Mouse (Mus musculus): Measurements from ENCODE around the gene Reg3b.
"Not testable (repeated sequence)": the region's sequence is repeated elsewhere in the genome, so short reads cannot be mapped to it uniquely, and the experiment has no call there.

Gene Reg3b

DNA sequence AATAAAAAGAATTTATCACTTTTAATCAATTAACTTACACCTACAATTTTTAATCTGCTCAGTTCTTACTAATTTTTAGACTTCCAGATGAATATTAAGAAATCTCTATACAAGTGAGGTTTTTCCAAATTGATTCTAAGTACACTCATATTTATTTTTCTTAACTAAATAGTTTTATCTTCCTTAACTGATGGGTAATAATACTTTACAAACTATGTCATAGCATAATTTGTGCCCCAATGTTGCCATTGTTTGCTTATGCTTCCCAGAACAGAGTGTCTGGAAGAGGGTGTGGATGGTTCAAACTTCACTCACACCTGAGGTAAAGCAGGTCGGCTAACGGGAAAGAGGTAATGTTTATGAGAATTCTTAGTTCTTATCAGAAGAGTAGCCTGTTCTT, at the start of gene Reg3b:
Reg3b (plus strand) TSS at position 301 of the 400 bp plus-strand sequence.
- no peak for DNase-seq

DNA sequence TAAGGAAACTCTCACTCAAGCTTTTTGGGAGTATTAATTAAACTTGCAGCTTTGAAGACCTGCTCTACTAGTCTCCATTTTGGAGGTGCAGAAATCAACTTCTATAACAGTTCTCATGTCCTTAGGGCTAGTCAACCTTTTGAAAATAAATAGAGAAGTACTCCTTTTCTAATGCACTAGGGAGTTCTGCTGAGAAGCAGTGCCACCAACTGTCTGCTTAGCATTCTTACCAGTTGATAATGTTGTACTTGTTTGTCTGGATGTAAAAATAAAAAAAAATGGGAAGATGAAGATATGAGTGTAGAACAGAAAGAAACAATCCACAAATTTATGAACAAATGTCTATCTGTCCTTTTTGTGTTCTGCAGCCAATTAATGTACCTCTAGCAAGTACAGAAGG, 42.7 kb upstream of the Reg3b start:
- peak in 1 of 2 experiments; percentile 4 for DNase-seq

DNA sequence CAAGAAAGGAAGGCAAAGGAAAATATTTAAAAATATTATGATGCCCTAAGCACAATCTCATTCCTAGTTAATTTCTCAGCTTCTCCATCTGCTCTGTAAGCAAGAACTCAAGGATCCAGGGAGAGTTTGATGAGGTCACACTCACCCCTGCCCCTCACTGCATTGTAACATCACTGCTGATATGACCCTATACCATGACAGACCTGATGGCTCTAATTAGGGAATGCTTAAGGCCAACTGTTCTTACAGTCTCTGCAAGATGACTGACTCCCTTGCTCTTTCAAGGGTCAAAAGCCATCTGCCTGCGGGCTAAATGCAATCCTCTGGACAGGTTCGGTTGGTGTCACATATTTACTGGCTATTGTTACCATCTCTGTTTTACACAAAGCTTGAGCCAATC, 41.3 kb upstream of the Reg3b start:
- DNase-seq = no peak

DNA sequence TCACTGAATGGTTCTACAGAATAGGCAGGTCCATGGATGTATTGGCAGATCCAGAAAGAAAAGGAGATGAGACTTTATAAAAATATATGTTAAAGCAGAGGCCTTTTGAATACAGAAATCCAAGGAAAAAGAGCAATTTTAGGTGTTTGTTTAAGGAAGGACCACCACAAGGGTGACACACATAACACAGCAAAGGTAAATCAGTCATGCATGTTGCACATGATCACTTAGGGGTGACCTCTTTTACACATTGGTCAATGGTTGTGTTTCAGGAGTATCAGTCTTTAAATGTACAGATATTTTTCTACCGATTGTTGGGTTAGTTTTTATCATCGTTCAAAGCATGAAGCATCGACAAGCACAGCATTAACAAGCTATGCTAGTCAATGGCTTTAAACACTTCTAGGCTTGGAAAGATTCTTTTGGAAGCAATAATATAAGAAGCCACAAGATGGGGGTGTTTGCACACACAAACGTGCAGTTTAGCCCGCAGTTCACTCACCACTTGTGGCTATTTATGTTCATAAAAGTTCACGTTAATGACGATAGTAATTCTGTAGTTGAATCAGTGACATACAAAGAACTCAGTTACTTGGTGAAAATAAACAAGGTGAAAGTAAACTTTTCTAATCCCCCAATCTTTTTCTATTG, 38.4 kb upstream of the Reg3b start:
- peak; percentile 39 to 62 for DNase-seq

DNA sequence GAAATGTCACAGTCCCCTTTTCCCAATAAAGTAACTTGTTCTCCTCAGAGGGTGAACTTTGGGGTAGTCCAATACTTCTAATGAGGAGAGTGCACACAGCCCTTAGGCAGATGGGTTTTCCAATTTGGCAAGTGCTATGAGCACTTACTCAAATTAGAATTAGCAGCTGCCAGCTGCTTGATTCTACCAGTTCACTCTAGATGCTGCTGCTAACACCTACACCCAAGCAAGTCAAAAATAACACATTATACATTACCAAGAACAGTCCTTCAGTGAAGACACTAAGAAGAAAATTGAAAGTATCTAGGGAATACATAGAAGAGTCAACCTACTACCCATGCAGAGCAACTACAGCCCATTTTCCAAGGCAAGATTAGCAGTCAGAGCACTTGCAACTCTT, 30.2 kb upstream of the Reg3b start:
- DNase-seq = peak in 1 of 2 experiments; percentile 3

DNA sequence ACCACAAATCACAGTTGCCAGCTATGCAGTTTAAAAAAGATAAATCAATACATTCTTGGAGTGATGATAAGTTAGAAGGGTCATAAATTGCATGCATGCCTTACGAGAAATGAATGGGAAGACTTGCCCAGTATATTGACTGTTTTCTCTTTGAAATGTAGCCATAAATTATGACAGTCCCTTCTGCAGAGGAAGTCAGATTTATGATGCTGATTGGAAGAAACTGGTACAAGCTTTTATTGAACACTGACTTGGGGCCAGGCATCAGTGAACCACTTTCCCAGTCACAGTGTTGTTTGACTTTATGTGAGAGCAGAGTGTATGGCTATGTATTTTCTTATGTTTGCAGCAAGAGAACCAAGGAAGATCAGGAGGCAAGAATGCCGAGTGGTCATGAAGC, 28.8 kb upstream of the Reg3b start:
- DNase-seq = no peak

DNA sequence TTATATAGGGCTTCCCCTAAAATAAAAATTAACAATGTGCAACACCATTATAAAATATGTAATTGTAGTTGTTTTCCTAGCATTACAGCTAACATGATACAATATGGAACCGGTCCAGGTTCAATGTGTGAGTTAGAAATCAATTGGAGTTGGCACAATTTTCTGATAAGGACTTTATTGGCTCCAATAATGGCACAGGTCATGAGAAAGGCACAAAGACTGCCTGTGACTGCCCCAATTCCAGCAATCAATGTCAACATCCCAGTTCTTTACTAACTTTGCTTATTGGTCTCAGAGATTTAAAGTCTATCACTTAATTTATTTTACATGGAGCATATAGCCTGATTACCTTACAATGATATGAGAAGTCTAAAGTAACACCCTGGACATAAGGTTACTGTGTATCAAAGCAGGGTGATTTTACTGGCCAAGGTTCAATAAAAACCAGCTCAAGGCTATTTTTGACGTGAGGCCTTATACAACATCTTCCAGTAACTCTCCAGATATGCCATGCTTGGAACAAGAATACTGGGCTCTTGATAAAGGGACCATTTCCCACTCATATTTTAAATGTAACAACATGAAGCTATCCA, 8.4 kb upstream of the Reg3b start:
- no peak for DNase-seq

DNA sequence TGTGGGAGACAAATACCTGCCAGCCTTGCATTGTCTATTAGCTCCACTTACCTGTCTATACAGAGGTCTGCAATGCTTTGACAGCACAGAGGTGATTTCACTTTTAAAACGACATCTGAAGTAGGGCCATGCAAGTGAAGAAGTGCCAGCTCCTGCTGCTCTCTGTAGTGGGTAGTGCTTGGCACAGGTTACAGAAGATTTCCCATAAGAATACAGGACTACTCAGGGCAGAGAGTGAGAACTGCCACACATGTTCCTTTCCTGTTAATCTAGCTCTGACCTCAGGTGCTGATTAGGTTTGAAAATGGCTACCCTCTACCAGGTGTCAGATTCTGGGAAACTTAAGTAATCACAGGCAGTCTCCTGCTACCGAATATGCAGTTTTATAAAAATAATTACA, 8.3 kb downstream of the Reg3b start, which contains the start of gene Reg3d:
Reg3d (minus strand) TSS at position 101 of the 400 bp plus-strand sequence.
- peak in 1 of 2 experiments; percentile 1 for DNase-seq

DNA sequence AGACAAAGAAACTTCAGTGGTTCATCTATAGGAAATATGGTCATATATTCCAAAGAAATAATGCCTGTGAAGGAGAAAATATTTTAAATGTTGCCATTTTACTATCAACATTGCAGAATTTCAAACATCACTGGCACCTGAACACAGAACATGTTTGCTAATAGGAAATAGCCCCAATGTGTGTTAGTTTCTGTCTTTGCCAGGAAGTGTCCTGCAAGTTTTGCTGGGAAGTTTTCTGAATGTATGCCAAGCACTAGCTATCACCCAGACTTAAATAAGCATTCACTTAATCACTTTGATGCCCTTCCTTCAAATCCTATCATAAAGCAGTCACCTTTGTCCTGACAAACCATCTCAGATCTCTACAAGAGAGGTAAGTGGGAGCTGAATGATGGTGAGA, 10.0 kb downstream of the Reg3b start, which contains the start of gene Reg3a:
Reg3a (plus strand) TSS at position 301 of the 400 bp plus-strand sequence.
- DNase-seq = no peak

DNA sequence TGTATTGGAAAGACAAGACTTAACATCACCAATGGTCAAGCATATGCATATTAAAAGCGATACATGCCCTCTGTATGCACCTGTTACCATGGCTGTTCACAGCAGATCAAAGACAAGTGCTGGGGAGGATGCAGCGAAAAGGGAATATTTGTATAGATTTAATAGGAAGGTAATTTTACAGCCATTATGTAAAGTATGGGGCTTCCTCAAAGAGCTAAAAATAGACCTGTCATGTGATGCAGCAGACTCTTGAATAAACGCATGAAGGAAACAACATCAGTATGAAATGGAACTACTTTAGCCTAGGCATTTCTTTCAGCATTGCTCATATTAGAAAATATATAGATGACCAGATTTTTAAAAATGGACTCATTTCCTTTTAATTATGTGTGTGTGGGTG, 15.2 kb downstream of the Reg3b start:
- DNase-seq = no peak

DNA sequence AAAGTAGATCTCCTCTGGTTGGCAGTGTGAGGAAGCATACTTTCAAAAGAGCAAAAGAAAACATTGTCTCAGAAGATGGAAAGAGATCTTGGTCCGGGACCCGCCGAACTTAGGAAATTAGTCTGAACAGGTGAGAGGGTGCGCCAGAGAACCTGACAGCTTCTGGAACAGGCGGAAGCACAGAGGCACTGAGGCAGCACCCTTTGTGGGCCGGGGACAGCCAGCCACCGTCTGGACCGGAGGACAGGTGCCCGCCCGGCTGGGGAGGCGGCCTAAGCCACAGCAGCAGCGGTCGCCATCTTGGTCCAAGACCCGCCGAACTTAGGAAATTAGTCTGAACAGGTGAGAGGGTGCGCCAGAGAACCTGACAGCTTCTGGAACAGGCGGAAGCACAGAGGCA, 24.9 kb downstream of the Reg3b start, which contains the start of gene Reg2:
Reg2 (plus strand) TSS at position 301 of the 400 bp plus-strand sequence.
- DNase-seq = not testable (repeated sequence)

DNA sequence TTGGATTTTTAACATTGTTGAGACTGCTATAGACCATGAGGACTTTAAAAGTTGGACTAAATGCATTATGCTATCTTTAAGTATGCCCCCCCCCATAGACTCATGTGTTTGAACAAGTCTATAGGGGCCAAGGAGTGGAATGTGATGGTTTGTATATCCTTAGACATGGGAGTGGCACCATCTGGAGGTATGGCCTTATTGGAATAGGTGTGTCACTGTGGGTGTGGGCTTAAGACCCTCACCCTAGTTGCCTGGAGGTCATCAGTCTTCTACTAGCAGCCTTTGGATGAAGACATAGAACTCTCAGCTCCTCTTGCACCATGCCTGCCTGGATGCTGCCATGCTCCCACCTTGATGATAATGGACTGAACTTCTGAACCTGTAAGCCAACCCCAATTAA, 52.0 kb downstream of the Reg3b start, which contains the start of gene Reg1:
Reg1 (plus strand) TSS at position 301 of the 400 bp plus-strand sequence.
- DNase-seq = not testable (repeated sequence)
